Mouse (Mus musculus) liver, embryonic 14.5 days (tissue): ENCODE data around the gene Gm5157. TPM values are rescaled to one million over a fixed set of nuclear protein-coding genes. Genes with fewer than 3 reads are reported as not detected.
"Not testable (repeated sequence)": the region's sequence is repeated elsewhere in the genome, so short reads cannot be mapped to it uniquely, and the experiment has no call there.

ENCODE experiments used
- ATAC-seq: fragments of 200-750 bp; cut with Nextera tagmentation; 2 replicates; pipeline ENCODE4 v1.8.0; 2017; ENCODE audit warnings: moderate number of reproducible peaks, mild to moderate bottlenecking, moderate library complexity; ENCODE audit not compliant: insufficient read depth
- DNase-seq, 3 experiments: peaks; one replicate each; pipeline ENCODE4 v3.0.0-alpha.2; 2012 to 2013; ENCODE audit warnings: low read depth in 3 of 3, low spot score in 3 of 3
- H3K27ac ChIP-seq: fragments of 300-500 bp; sonication (generic); 2 replicates; pipeline ENCODE4 v1.5.1; 2014; ENCODE audit warnings: moderate library complexity, mild to moderate bottlenecking, control low read depth, inconsistent platforms
- H3K27me3 ChIP-seq: fragments of 300-500 bp; sonication (generic); 2 replicates; pipeline ENCODE4 v1.6.1; 2014; ENCODE audit warnings: mild to moderate bottlenecking, low read length, moderate library complexity; ENCODE audit not compliant: control insufficient read depth, insufficient read depth
- H3K36me3 ChIP-seq: fragments of 300-500 bp; sonication (generic); replicated peaks from 2 replicates; pipeline ENCODE4 v1.6.1; 2014; ENCODE audit warnings: low read depth; ENCODE audit not compliant: control insufficient read depth, insufficient read depth
- H3K4me1 ChIP-seq, 2 experiments: fragments of 200-500 bp in 1 of 2; fragments of 300-500 bp in 1 of 2; sonication (generic) in 1 of 2; replicated peaks; 2 replicates each; pipeline ENCODE4 v1.6.1; 2012 to 2014; ENCODE audit warnings: antibody characterized with exemption in 1 of 2, inconsistent platforms in 1 of 2, low read length in 1 of 2; ENCODE audit not compliant: control insufficient read depth in 2 of 2, insufficient read depth in 2 of 2
- H3K4me2 ChIP-seq: fragments of 300-500 bp; sonication (generic); 2 replicates; pipeline ENCODE4 v1.6.1; 2014; ENCODE audit warnings: low read depth, mild to moderate bottlenecking, control low read depth, moderate library complexity
- H3K4me3 ChIP-seq, 2 experiments: fragments of 200-500 bp in 1 of 2; fragments of 300-500 bp in 1 of 2; sonication (generic) in 1 of 2; 2 replicates each; pipeline ENCODE4 v1.5.1; 2012 to 2014; ENCODE audit warnings: low read depth in 2 of 2, low read length in 2 of 2, mild to moderate bottlenecking in 2 of 2, control low read depth in 1 of 2, inconsistent platforms in 1 of 2, moderate library complexity in 1 of 2; ENCODE audit not compliant: insufficient read depth in 1 of 2
- H3K9ac ChIP-seq: fragments of 300-500 bp; sonication (generic); replicated peaks from 2 replicates; pipeline ENCODE4 v1.6.1; 2014; ENCODE audit warnings: mild to moderate bottlenecking, control low read depth, moderate library complexity
- H3K9me3 ChIP-seq: fragments of 300-500 bp; sonication (generic); 2 replicates; pipeline ENCODE4 v1.6.1; 2016; ENCODE audit warnings: low read length, mixed read lengths; ENCODE audit not compliant: control insufficient read depth
- WGBS: fragments of 180-500 bp; shearing (Covaris S2); extraction: QIAGEN DNeasy Blood & Tissue Kit; methylation state at CpG from one replicate; pipeline ENCODE4 v1.1.7; 2014; ENCODE audit not compliant: insufficient replicate concordance; 5-methylcytosine and 5-hydroxymethylcytosine counted together
- polyA plus RNA-seq, 2 experiments: library from polyadenylated mRNA; depleted of rRNA in 1 of 2; stranded (reverse) in 1 of 2; unstranded in 1 of 2; fragments of >200 nt; fragmentation: Nextera tagmentation in 1 of 2; extraction: Ambion mirVana in 1 of 2; gene quantifications; 2 replicates each; pipeline versions ENCODE4 v1.2.1 to v1.2.3; 2012 to 2014

Gm5157 gene
- not detected in 2 replicates for polyA plus RNA-seq (2012; rRNA removed)
- polyA plus RNA-seq (2014; fragmentation: Nextera tagmentation; extraction: Ambion mirVana), result not detected in 2 replicates

DNA sequence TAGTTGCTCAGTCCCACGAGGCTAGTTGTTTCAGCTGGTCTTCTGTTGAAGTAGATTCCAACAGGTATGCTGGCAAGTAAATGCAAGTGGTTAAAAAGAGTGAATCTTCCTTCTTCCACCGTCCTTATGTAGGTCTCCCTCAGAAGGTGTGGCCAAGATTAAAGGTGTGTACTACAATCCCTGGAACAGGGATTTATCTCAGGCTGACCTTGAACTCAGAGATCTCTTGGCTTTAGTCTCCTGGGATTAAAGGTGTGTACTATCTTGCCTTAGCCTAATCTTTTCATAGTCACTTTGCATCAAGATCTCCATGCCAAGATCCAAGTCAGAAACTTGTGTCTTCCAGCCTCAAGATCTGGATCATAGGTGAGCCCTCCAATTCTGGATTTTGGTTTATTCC, at the start of gene Gm5157:
TSS of gene Gm5157 (minus strand) at position 101 of the 400 bp plus-strand sequence.
- H3K9me3 ChIP-seq, H3K4me3 ChIP-seq, H3K9ac ChIP-seq, H3K4me1 ChIP-seq, DNase-seq, H3K27ac ChIP-seq, ATAC-seq, H3K36me3 ChIP-seq, H3K27me3 ChIP-seq, H3K4me2 ChIP-seq: not testable (repeated sequence)
- WGBS, result 8% methylated on average over 1 of the region's 2 CpGs

DNA sequence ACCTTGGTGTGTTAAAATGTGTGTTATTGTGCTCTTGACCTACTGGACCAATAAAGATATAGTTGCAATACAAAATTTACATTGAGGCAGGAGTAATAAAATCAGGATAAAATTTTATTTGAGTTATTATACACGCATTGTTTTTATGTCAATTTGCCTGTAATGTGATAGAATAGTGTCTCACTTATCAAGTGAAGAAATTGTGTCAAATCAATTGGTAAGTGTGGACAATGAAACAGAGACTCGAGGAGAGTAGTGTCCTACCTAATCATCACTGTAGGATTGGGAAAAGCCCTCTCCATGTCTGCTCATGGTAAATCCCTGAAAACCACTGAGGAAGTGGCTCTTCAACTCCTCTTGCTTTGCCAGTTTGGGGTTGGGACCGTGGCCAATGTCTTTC, 28.3 kb downstream of the Gm5157 start, which contains the start of gene Vmn1r123:
TSS of gene Vmn1r123 (plus strand) at position 301 of the 400 bp plus-strand sequence.
- H3K9ac ChIP-seq, DNase-seq, H3K9me3 ChIP-seq, H3K27me3 ChIP-seq, H3K4me2 ChIP-seq, ATAC-seq, H3K27ac ChIP-seq, H3K36me3 ChIP-seq, H3K4me3 ChIP-seq, H3K4me1 ChIP-seq: not testable (repeated sequence)
- WGBS, result 29% methylated on average over 1 of the region's 3 CpGs

Other genes with a start within 250 kb of the Gm5157 start
- gene Vmn1r119, start 178.0 kb downstream of the Gm5157 start, polyA plus RNA-seq (2012; rRNA removed), result not detected in 2 replicates
- not detected in 2 replicates for gene Vmn1r119, start 178.0 kb downstream of the Gm5157 start, polyA plus RNA-seq (2014; fragmentation: Nextera tagmentation; extraction: Ambion mirVana)
- not detected in 2 replicates for gene Vmn1r120, start 136.6 kb downstream of the Gm5157 start, polyA plus RNA-seq (2012; rRNA removed)
- not detected in 2 replicates for gene Vmn1r120, start 136.6 kb downstream of the Gm5157 start, polyA plus RNA-seq (2014; fragmentation: Nextera tagmentation; extraction: Ambion mirVana)
- not detected in 2 replicates for gene Vmn1r121, start 91.9 kb downstream of the Gm5157 start, polyA plus RNA-seq (2012; rRNA removed)
- gene Vmn1r121, start 91.9 kb downstream of the Gm5157 start, polyA plus RNA-seq (2014; fragmentation: Nextera tagmentation; extraction: Ambion mirVana), result not detected in 2 replicates
- gene Vmn1r122, start 56.3 kb downstream of the Gm5157 start, polyA plus RNA-seq (2012; rRNA removed), result not detected in 2 replicates
- not detected in 2 replicates for gene Vmn1r122, start 56.3 kb downstream of the Gm5157 start, polyA plus RNA-seq (2014; fragmentation: Nextera tagmentation; extraction: Ambion mirVana)
- not detected in 2 replicates for gene Vmn1r123, start 28.2 kb downstream of the Gm5157 start, polyA plus RNA-seq (2012; rRNA removed)
- not detected in 2 replicates for gene Vmn1r123, start 28.2 kb downstream of the Gm5157 start, polyA plus RNA-seq (2014; fragmentation: Nextera tagmentation; extraction: Ambion mirVana)
- gene Vmn1r124, start 70.2 kb upstream of the Gm5157 start, polyA plus RNA-seq (2012; rRNA removed), result not detected in 2 replicates
- gene Vmn1r124, start 70.2 kb upstream of the Gm5157 start, polyA plus RNA-seq (2014; fragmentation: Nextera tagmentation; extraction: Ambion mirVana), result not detected in 2 replicates
- not detected in 2 replicates for gene Vmn1r125, start 81.8 kb upstream of the Gm5157 start, polyA plus RNA-seq (2012; rRNA removed)
- not detected in 2 replicates for gene Vmn1r125, start 81.8 kb upstream of the Gm5157 start, polyA plus RNA-seq (2014; fragmentation: Nextera tagmentation; extraction: Ambion mirVana)
- gene Vmn1r126, start 111.0 kb upstream of the Gm5157 start, polyA plus RNA-seq (2012; rRNA removed), result not detected in 2 replicates
- not detected in 2 replicates for gene Vmn1r126, start 111.0 kb upstream of the Gm5157 start, polyA plus RNA-seq (2014; fragmentation: Nextera tagmentation; extraction: Ambion mirVana)
- gene Vmn1r127, start 129.4 kb upstream of the Gm5157 start, polyA plus RNA-seq (2012; rRNA removed), result not detected in 2 replicates
- not detected in 2 replicates for gene Vmn1r127, start 129.4 kb upstream of the Gm5157 start, polyA plus RNA-seq (2014; fragmentation: Nextera tagmentation; extraction: Ambion mirVana)
- gene Vmn1r128, start 158.9 kb upstream of the Gm5157 start, polyA plus RNA-seq (2012; rRNA removed), result not detected in 2 replicates
- not detected in 2 replicates for gene Vmn1r128, start 158.9 kb upstream of the Gm5157 start, polyA plus RNA-seq (2014; fragmentation: Nextera tagmentation; extraction: Ambion mirVana)
- not detected in 2 replicates for gene Vmn1r129, start 170.9 kb upstream of the Gm5157 start, polyA plus RNA-seq (2012; rRNA removed)
- not detected in 2 replicates for gene Vmn1r129, start 170.9 kb upstream of the Gm5157 start, polyA plus RNA-seq (2014; fragmentation: Nextera tagmentation; extraction: Ambion mirVana)
- not detected in 2 replicates for gene Gm6882, start 242.3 kb upstream of the Gm5157 start, polyA plus RNA-seq (2012; rRNA removed)
- gene Gm6882, start 242.3 kb upstream of the Gm5157 start, polyA plus RNA-seq (2014; fragmentation: Nextera tagmentation; extraction: Ambion mirVana), result not detected in 2 replicates